In genomic region chr10:115587979-115588378, GRCm38 (mm10) we compare ENCODE assay signal across 9 mouse cellular contexts. TPM values are rescaled to one million over a fixed set of nuclear protein-coding genes. Genes with fewer than 3 reads are reported as not detected.
A peak's percentile ranks its signal among the peaks of the same experiment; 100 is the strongest.
DNase-seq lines count a peak whose midpoint lies in the region; ATAC-seq and TF ChIP-seq lines count a peak whose summit lies in the region.
"Had no signal": no experiment of that assay in that cellular context is flagged by ENCODE, and none has a peak within 500 bp of the region (broad histone marks: within the 10 kb centered on the region; RNA-seq: fewer than 3 reads in every experiment).

No protein-coding gene starts in this region.

- no peak overlapping the region for H3K9ac ChIP-seq in liver, adult 2 months (ENCODE audit: low read depth, low read length)
- H3K9ac ChIP-seq in forebrain, embryonic 14.5 days (ENCODE audit: low read length): peak overlapping the region; percentile 59
- peak overlapping the region; percentile 47; the same call in 1 of the 2 replicates for H3K9ac ChIP-seq in limb, embryonic 14.5 days (ENCODE audit: low read depth, low read length, severe bottlenecking)

- H3K27me3 ChIP-seq in liver, adult 2 months (ENCODE audit: control insufficient read depth, insufficient read depth, low read length): no peaks in the 10 kb centered on the region; the same call in 1 of the 2 replicates
- H3K27me3 ChIP-seq in forebrain, embryonic 14.5 days (replicated peaks; ENCODE audit: control insufficient read depth, insufficient read depth, low read length): peaks cover 72% of the 10 kb centered on the region
- peaks cover 60% of the 10 kb centered on the region for H3K27me3 ChIP-seq in limb, embryonic 14.5 days (ENCODE audit: control insufficient read depth, insufficient read depth, low read length)
- peaks cover 15% of the 10 kb centered on the region for H3K27me3 ChIP-seq in small intestine, adult 2 months (ENCODE audit: control insufficient read depth, insufficient read depth, low read length)

- WGBS in liver, adult 2 months: 4% methylated on average over 7 of the region's 7 CpGs
- 0% methylated on average over 7 of the region's 7 CpGs for WGBS in forebrain, embryonic 14.5 days
- WGBS in limb, embryonic 14.5 days: under 1% methylated on average over 7 of the region's 7 CpGs
- WGBS in small intestine, adult 2 months: 2% methylated on average over 7 of the region's 7 CpGs

- peak overlapping the region; percentile 96 for H3K4me2 ChIP-seq in forebrain, embryonic 14.5 days (ENCODE audit: low read length)
- H3K4me2 ChIP-seq in limb, embryonic 14.5 days (replicated peaks; ENCODE audit: low read depth, low read length, severe bottlenecking): peak overlapping the region; percentile 93

- no peak overlapping the region for H3K27ac ChIP-seq in liver, adult 2 months (replicated peaks; ENCODE audit: insufficient read depth, low read depth, low read length)
- no peak overlapping the region for H3K27ac ChIP-seq in forebrain, embryonic 14.5 days (ENCODE audit: low read depth, low read length)
- no peak overlapping the region for H3K27ac ChIP-seq in limb, embryonic 14.5 days (replicated peaks; ENCODE audit: low read depth, low read length)
- H3K27ac ChIP-seq in small intestine, adult 2 months (ENCODE audit: insufficient read depth, low read depth, low read length): no peak overlapping the region

- H3K9me3 ChIP-seq in forebrain, embryonic 14.5 days (replicated peaks; ENCODE audit: control insufficient read depth, low read length): no peaks in the 10 kb centered on the region
- no peaks in the 10 kb centered on the region for H3K9me3 ChIP-seq in limb, embryonic 14.5 days (ENCODE audit: control insufficient read depth, low read length)

- no peak for TF ChIP-seq CTCF in liver, adult 2 months (IDR thresholded peaks at IDR 0.05; ENCODE audit: low read depth, low read length)
- no peak for TF ChIP-seq CTCF in small intestine, adult 2 months (IDR thresholded peaks at IDR 0.05; ENCODE audit: extremely low read depth, insufficient read length, insufficient replicate concordance, low read depth, low read length)

- H3K4me1 ChIP-seq in liver, adult 2 months (ENCODE audit: control insufficient read depth, insufficient read depth, low read length): peaks cover 5% of the 10 kb centered on the region
- peaks cover 7% of the 10 kb centered on the region; the same call in 1 of the 2 replicates for H3K4me1 ChIP-seq in forebrain, embryonic 14.5 days (ENCODE audit: control insufficient read depth, insufficient read depth, low read length)
- peaks cover 8% of the 10 kb centered on the region for H3K4me1 ChIP-seq in limb, embryonic 14.5 days (ENCODE audit: control insufficient read depth, insufficient read depth, low read length)
- H3K4me1 ChIP-seq in small intestine, adult 2 months (ENCODE audit: control insufficient read depth, insufficient read depth, insufficient read length, low read length): peaks cover 6% of the 10 kb centered on the region

- no peaks in the 10 kb centered on the region for H3K79me2 ChIP-seq in liver, adult 2 months (ENCODE audit: control insufficient read depth, insufficient read depth, low read length)

- no peak overlapping the region for H3K4me3 ChIP-seq in liver, adult 2 months (ENCODE audit: insufficient read depth, low read depth, low read length)
- H3K4me3 ChIP-seq in forebrain, embryonic 14.5 days (ENCODE audit: low read depth, low read length): peak overlapping the region; percentile 54
- H3K4me3 ChIP-seq in limb, embryonic 14.5 days (replicated peaks; ENCODE audit: low read length): peak overlapping the region; percentile 55
- peak overlapping the region; percentile 55 for H3K4me3 ChIP-seq in small intestine, adult 2 months (ENCODE audit: low read depth, low read length)

- DNase-seq in liver, adult 2 months (ENCODE audit: extremely low read depth, low read depth, low spot score): peak; percentile 6
- no peak for DNase-seq in liver
- DNase-seq in forebrain, embryonic 14.5 days (ENCODE audit: low spot score): no peak
- DNase-seq in limb, embryonic 14.5 days (ENCODE audit: low spot score): no peak
- DNase-seq in ovary, postnatal 36 days (ENCODE audit: low spot score): no peak
- DNase-seq in lung, postnatal 14 days: no peak

- no peaks in the 10 kb centered on the region for H3K36me3 ChIP-seq in liver, adult 2 months (ENCODE audit: control insufficient read depth, insufficient read depth, low read length)
- no peaks in the 10 kb centered on the region for H3K36me3 ChIP-seq in forebrain, embryonic 14.5 days (ENCODE audit: control insufficient read depth, insufficient read depth, low read length)
- H3K36me3 ChIP-seq in limb, embryonic 14.5 days (ENCODE audit: control insufficient read depth, insufficient read depth, low read length): no peaks in the 10 kb centered on the region
- H3K36me3 ChIP-seq in small intestine, adult 2 months (ENCODE audit: control insufficient read depth, insufficient read depth, low read length): no peaks in the 10 kb centered on the region

- no peak for ATAC-seq in forebrain, embryonic 14.5 days
- no peak for ATAC-seq in limb, embryonic 14.5 days (ENCODE audit: low FRiP score, low read depth)
- no peak for ATAC-seq in inflammation-experienced regulatory T-cells, adult 6 months

- no peak for TF ChIP-seq POLR2A in liver, adult 2 months (IDR thresholded peaks at IDR 0.05; ENCODE audit: extremely low read depth, insufficient read depth, low read length)
- TF ChIP-seq POLR2A in limb, embryonic 14.5 days (IDR thresholded peaks at IDR 0.05; ENCODE audit: borderline replicate concordance, extremely low read depth, insufficient read depth, insufficient read length): no peak
- TF ChIP-seq POLR2A in small intestine, adult 2 months (IDR thresholded peaks at IDR 0.05; ENCODE audit: low read depth, low read length): no peak

RNA-seq across cellular contexts. Expression of gene Lgr5, which starts 0.4 kb away (rescaled TPM):
- total RNA-seq in liver, adult 2 months (2014; rRNA removed): 3.2 and 3.6 TPM in 2 replicates
- polyA plus RNA-seq in liver, adult 2 months (2012; rRNA removed): 3.4 and 5.2 TPM in 2 replicates
- 0.41 and 0.44 TPM in 2 replicates for polyA plus RNA-seq in forebrain, embryonic 14.5 days (2014; fragmentation: Nextera tagmentation; extraction: Ambion mirVana)
- 12.2 and 15.2 TPM in 2 replicates for polyA plus RNA-seq in limb, embryonic 14.5 days (2012; rRNA removed)
- polyA plus RNA-seq in limb, embryonic 14.5 days (2014; fragmentation: Nextera tagmentation; extraction: Ambion mirVana): 9.6 and 15.8 TPM in 2 replicates
- 10.2 and 15.0 TPM in 2 replicates for polyA plus RNA-seq in small intestine, adult 2 months (2012; rRNA removed)
- polyA plus RNA-seq in inflammation-experienced regulatory T-cells, adult 6 months (2017; shearing (Covaris generic)): under 1 TPM in 1 of 3 experiments, not detected in 2; 0.15 TPM

RNA-seq across cellular contexts. Expression of gene A930009A15Rik, which starts 18.2 kb away (rescaled TPM):
- total RNA-seq in liver, adult 2 months (2014; rRNA removed): not detected in 2 replicates
- polyA plus RNA-seq in liver, adult 2 months (2012; rRNA removed): not detected in 2 replicates
- not detected in 2 replicates for polyA plus RNA-seq in forebrain, embryonic 14.5 days (2014; fragmentation: Nextera tagmentation; extraction: Ambion mirVana)
- not detected in 2 replicates for polyA plus RNA-seq in limb, embryonic 14.5 days (2012; rRNA removed)
- polyA plus RNA-seq in limb, embryonic 14.5 days (2014; fragmentation: Nextera tagmentation; extraction: Ambion mirVana): not detected in 2 replicates
- not detected in 2 replicates for polyA plus RNA-seq in small intestine, adult 2 months (2012; rRNA removed)
- not detected for polyA plus RNA-seq in inflammation-experienced regulatory T-cells, adult 6 months (2017; shearing (Covaris generic))
- total RNA-seq: common myeloid progenitor, adult 5-6 weeks had no signal
